Mouse (Mus musculus) CH12.LX (cell line): ENCODE measurements around the gene Miga2. TPM values are rescaled to one million over a fixed set of nuclear protein-coding genes. Genes with fewer than 3 reads are reported as not detected.

Experiments
- DNase-seq: peaks from one replicate; pipeline ENCODE4 v3.0.0-alpha.2; 2013; ENCODE audit errors: extremely low read depth
- H3K27ac ChIP-seq: 2 replicates; pipeline ENCODE4 v1.5.1; 2012; ENCODE audit warnings: low read depth, mild to moderate bottlenecking, control low read depth, moderate library complexity; ENCODE audit not compliant: insufficient read depth
- H3K27me3 ChIP-seq: replicated peaks from 2 replicates; pipeline ENCODE3; 2012; ENCODE audit warnings: inconsistent platforms
- H3K36me3 ChIP-seq, 2 experiments: replicated peaks in 1 of 2; 2 replicates each; pipeline versions ENCODE3 to v1.6.1; 2012; ENCODE audit warnings: inconsistent platforms in 1 of 2, low read length in 1 of 2, mild to moderate bottlenecking in 1 of 2, mixed read lengths in 1 of 2, moderate library complexity in 1 of 2; ENCODE audit not compliant: control insufficient read depth in 1 of 2, insufficient read depth in 1 of 2
- H3K4me1 ChIP-seq, 2 experiments: 2 replicates each; pipeline ENCODE4 v1.6.1; 2012; ENCODE audit warnings: inconsistent platforms in 1 of 2, moderate library complexity in 1 of 2; ENCODE audit not compliant: insufficient read depth in 2 of 2, control insufficient read depth in 1 of 2
- H3K4me2 ChIP-seq: 2 replicates; pipeline ENCODE4 v1.6.1; 2012; ENCODE audit warnings: low read depth, mild to moderate bottlenecking, control low read depth; ENCODE audit not compliant: poor library complexity, insufficient read depth, severe bottlenecking
- H3K4me3 ChIP-seq, 3 experiments: fragments of 150-350 bp in 1 of 3; sonication (generic) in 1 of 3; replicated peaks in 1 of 3; 2 replicates each; pipeline versions ENCODE3 to v1.5.1; 2011 to 2012; ENCODE audit warnings: low read depth in 2 of 3, low read length in 2 of 3, mild to moderate bottlenecking in 2 of 3, moderate library complexity in 2 of 3, control low read depth in 1 of 3, improper control_type of control experiment in 1 of 3, inconsistent platforms in 1 of 3, mixed read lengths in 1 of 3; ENCODE audit not compliant: poor library complexity in 1 of 3
- H3K79me2 ChIP-seq: replicated peaks from 2 replicates; pipeline ENCODE4 v1.6.1; 2012; ENCODE audit warnings: mild to moderate bottlenecking, moderate library complexity; ENCODE audit not compliant: control insufficient read depth, poor library complexity, insufficient read depth, severe bottlenecking; ENCODE audit errors: extremely low read depth
- H3K9ac ChIP-seq: 2 replicates; pipeline ENCODE4 v1.6.1; 2012; ENCODE audit warnings: low read depth, mild to moderate bottlenecking, control low read depth, moderate library complexity; ENCODE audit not compliant: insufficient read depth
- H3K9me3 ChIP-seq: replicated peaks from 2 replicates; pipeline ENCODE3; 2012; ENCODE audit warnings: low read length, inconsistent platforms, mixed read lengths
- BHLHE40 ChIP-seq: IDR thresholded peaks from 2 replicates; pipeline ENCODE4 v1.6.1; 2011; ENCODE audit warnings: mild to moderate bottlenecking, low read depth, low read length, improper control_type of control experiment
- CTCF ChIP-seq, 2 experiments: IDR thresholded peaks in 1 of 2; conservative IDR thresholded peaks in 1 of 2; 2 replicates each; pipeline ENCODE4 v1.5.1; 2011 to 2012; ENCODE audit warnings: low read depth in 2 of 2, low read length in 2 of 2, improper control_type of control experiment in 1 of 2, inconsistent platforms in 1 of 2, mild to moderate bottlenecking in 1 of 2, moderate library complexity in 1 of 2
- E2F4 ChIP-seq: IDR thresholded peaks from 2 replicates; pipeline ENCODE4 v1.6.1; 2011; ENCODE audit warnings: low read depth, low read length, improper control_type of control experiment; ENCODE audit not compliant: insufficient replicate concordance
- ELF1 ChIP-seq: IDR thresholded peaks from 2 replicates; pipeline ENCODE4 v1.6.1; 2014; ENCODE audit warnings: low read depth, mild to moderate bottlenecking, inconsistent platforms, low read length, improper control_type of control experiment
- EP300 ChIP-seq: IDR thresholded peaks from 2 replicates; pipeline ENCODE4 v1.6.1; 2011; ENCODE audit warnings: low read length, improper control_type of control experiment
- HCFC1 ChIP-seq: IDR thresholded peaks from 2 replicates; pipeline ENCODE4 v1.6.1; 2012; ENCODE audit warnings: low read depth, mild to moderate bottlenecking, inconsistent platforms, low read length, improper control_type of control experiment
- IRF4 ChIP-seq: IDR thresholded peaks from 2 replicates; pipeline ENCODE4 v1.6.1; 2014; ENCODE audit warnings: low read depth, mild to moderate bottlenecking, inconsistent platforms, low read length, improper control_type of control experiment
- KAT2A ChIP-seq: IDR thresholded peaks from 2 replicates; pipeline ENCODE4 v1.6.1; 2012; ENCODE audit warnings: low read length, improper control_type of control experiment, inconsistent platforms; ENCODE audit not compliant: insufficient replicate concordance
- MAFK ChIP-seq: IDR thresholded peaks from 2 replicates; pipeline ENCODE4 v1.6.1; 2011; ENCODE audit warnings: low read length, improper control_type of control experiment; ENCODE audit not compliant: insufficient replicate concordance
- MAX ChIP-seq: IDR thresholded peaks from 2 replicates; pipeline ENCODE4 v1.6.1; 2011; ENCODE audit warnings: low read length, improper control_type of control experiment
- MEF2A ChIP-seq: IDR thresholded peaks from 2 replicates; pipeline ENCODE4 v1.6.1; 2014; ENCODE audit warnings: low read depth, mild to moderate bottlenecking, inconsistent platforms, low read length, improper control_type of control experiment, borderline replicate concordance
- PAX5 ChIP-seq: IDR thresholded peaks from 2 replicates; pipeline ENCODE4 v1.6.1; 2012; ENCODE audit warnings: low read length, inconsistent platforms, mixed read lengths
- POLR2AphosphoS2 ChIP-seq: IDR thresholded peaks from 2 replicates; pipeline ENCODE4 v1.6.1; 2011; ENCODE audit warnings: low read depth, low read length, improper control_type of control experiment
- RAD21 ChIP-seq: IDR thresholded peaks from 2 replicates; pipeline ENCODE4 v1.6.1; 2011; ENCODE audit warnings: low read depth, mild to moderate bottlenecking, low read length, improper control_type of control experiment, moderate library complexity
- RCOR1 ChIP-seq: conservative IDR thresholded peaks from 2 replicates; pipeline ENCODE4 v1.6.1; 2012; ENCODE audit warnings: low read depth, mild to moderate bottlenecking, inconsistent platforms, low read length, improper control_type of control experiment
- SIN3A ChIP-seq: IDR thresholded peaks from 2 replicates; pipeline ENCODE4 v1.6.1; 2012; ENCODE audit warnings: low read length, improper control_type of control experiment, inconsistent platforms
- SMC3 ChIP-seq: IDR thresholded peaks from 2 replicates; pipeline ENCODE4 v1.6.1; 2011; ENCODE audit warnings: low read depth, low read length, improper control_type of control experiment
- TBP ChIP-seq: conservative IDR thresholded peaks from 2 replicates; pipeline ENCODE4 v1.6.1; 2011; ENCODE audit warnings: low read depth, low read length, improper control_type of control experiment
- TCF12 ChIP-seq: IDR thresholded peaks from 2 replicates; pipeline ENCODE4 v1.6.1; 2014; ENCODE audit warnings: low read depth, mild to moderate bottlenecking, inconsistent platforms, low read length, improper control_type of control experiment
- UBTF ChIP-seq: IDR thresholded peaks from 2 replicates; pipeline ENCODE4 v1.6.1; 2012; ENCODE audit warnings: low read depth, mild to moderate bottlenecking, inconsistent platforms, low read length, improper control_type of control experiment, moderate library complexity
- USF2 ChIP-seq: conservative IDR thresholded peaks from 2 replicates; pipeline ENCODE4 v1.6.1; 2011; ENCODE audit warnings: low read depth, low read length, improper control_type of control experiment
- ZC3H11A ChIP-seq: IDR thresholded peaks from 2 replicates; pipeline ENCODE4 v1.6.1; 2012; ENCODE audit warnings: low read depth, mild to moderate bottlenecking, inconsistent platforms, low read length, improper control_type of control experiment
- ZKSCAN1 ChIP-seq: IDR thresholded peaks from 2 replicates; pipeline ENCODE4 v1.6.1; 2012; ENCODE audit warnings: low read depth, inconsistent platforms, low read length, improper control_type of control experiment, borderline replicate concordance
- ZNF384 ChIP-seq: IDR thresholded peaks from 2 replicates; pipeline ENCODE4 v1.6.1; 2012; ENCODE audit warnings: low read depth, low read length, improper control_type of control experiment, inconsistent platforms
- dilution Hi-C: fragments of 300-500 bp; cut with MboI; formaldehyde crosslinking; loops from 2 replicates; pipeline ENCODE4 v1.14.3; 2020; ENCODE audit warnings: low sequenced_read_pairs; ENCODE audit not compliant: extremely low pct_unique_long_range_greater_than_20kb, extremely low pct_ligation_motif_present
- in situ Hi-C: fragments of 300-500 bp; cut with MboI; formaldehyde crosslinking; loops from 3 replicates; pipeline ENCODE4 v1.14.3; 2019; ENCODE audit warnings: low sequenced_read_pairs, low pct_ligation_motif_present, low pct_unique_long_range_greater_than_20kb, mixed read lengths
- polyA plus RNA-seq: library from polyadenylated mRNA; unstranded; fragments of >175 nt; gene quantifications from 2 replicates; pipeline ENCODE4 v1.2.1, GENCODE M21; 2012; ENCODE audit warnings: low read depth; ENCODE audit not compliant: insufficient read length
- total RNA-seq, 2 experiments: library from RNA; depleted of rRNA; stranded (reverse); fragments of 300-350 nt in 1 of 2; fragments of >200 nt in 1 of 2; gene quantifications; 2 replicates each; pipeline ENCODE4 v1.2.3; 2012 to 2014

The Miga2 gene
- total and polyA plus RNA-seq, 3 experiments, result 9.2 to 11.2 (median 9.4) TPM

DNA sequence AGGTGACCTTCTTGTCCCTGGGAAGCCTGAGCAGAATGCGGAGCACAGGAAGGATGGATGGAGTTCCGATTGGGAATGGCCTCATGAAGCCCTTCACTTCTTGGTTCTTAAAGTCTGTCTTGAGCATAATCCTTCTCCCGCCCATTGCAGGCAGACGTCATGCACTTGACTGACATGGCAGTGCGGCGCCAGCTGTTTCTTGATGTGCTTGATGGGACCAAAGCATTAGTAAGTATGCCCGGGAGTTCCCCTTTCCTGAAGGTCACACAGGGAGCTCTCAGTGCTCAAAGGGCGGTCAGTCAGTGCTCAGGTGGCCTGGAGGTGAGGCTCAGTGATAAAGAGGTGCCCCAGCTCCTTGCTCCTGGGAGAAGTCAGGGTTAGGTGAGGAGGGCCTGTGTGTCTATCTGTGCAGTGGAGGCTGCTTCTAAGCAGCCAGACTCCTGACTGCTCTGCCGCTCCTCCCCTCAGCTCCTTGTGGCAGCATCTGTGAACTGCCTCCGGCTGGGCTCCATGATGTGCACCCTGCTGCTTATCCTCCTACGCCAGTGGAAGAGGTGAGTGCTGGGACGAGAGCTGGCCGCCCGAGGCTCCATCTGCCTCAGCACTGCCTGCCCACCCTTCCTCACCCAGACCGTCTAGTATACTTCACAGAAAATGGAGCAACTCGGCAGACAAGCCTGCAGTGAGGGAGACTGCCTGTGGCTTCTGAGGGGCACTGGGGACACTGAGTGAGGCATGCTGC lies 27.7 kb upstream of the Miga2 start:
- no peak overlapping the region for H3K9ac ChIP-seq
- no peaks in the 10 kb centered on the region for H3K27me3 ChIP-seq
- H3K79me2 ChIP-seq, result no peaks in the 10 kb centered on the region
- H3K4me1 ChIP-seq, result no peaks in the 10 kb centered on the region
- TF ChIP-seq MAX, result no peak
- no peak for TF ChIP-seq MEF2A
- TF ChIP-seq EP300, result no peak
- no peak for TF ChIP-seq ZC3H11A
- TF ChIP-seq UBTF, result no peak
- no peak for TF ChIP-seq TCF12
- no peak for TF ChIP-seq SIN3A
- no peak for TF ChIP-seq SMC3
- no peak for TF ChIP-seq PAX5
- no peak for TF ChIP-seq MAFK
- TF ChIP-seq ZNF384, result no peak
- no peak for TF ChIP-seq POLR2AphosphoS2
- TF ChIP-seq KAT2A, result no peak
- no peak for TF ChIP-seq RAD21
- TF ChIP-seq ZKSCAN1, result no peak
- no peak for TF ChIP-seq IRF4
- H3K4me2 ChIP-seq, result no peak overlapping the region
- no peak overlapping the region for H3K4me3 ChIP-seq
- DNase-seq, result no peak
- no peaks in the 10 kb centered on the region for H3K9me3 ChIP-seq
- no peak overlapping the region for H3K27ac ChIP-seq
- H3K36me3 ChIP-seq, result peaks cover 77 to 96% of the 10 kb centered on the region in 2 experiments
- in situ Hi-C loops (no loop called here), dilution Hi-C loops (no loop called here)

DNA sequence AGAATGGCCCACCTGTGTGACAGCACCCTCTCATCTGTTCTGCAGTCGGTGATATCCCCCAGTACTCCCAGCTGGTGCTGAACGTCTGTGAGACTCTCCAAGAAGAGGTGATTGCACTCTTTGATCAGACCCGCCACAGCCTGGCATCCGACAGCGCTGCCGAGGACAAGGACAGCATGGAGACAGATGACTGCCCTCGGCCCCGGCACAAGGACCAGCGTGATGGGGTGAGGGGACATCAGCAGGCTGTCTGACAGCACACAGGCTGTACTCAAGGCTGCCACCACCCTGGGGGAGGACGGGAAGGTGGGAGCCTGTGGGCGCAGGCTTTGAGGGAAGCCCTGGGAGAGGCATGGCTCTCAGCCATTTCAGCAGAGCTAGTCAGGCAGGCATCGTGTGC lies 26.9 kb upstream of the Miga2 start:
- Histone ChIP-seq H3K79me2 (no peaks in the 10 kb centered on the region), H3K4me2 (no peak overlapping the region), H3K9me3 (no peaks in the 10 kb centered on the region), H3K36me3 (peaks cover 85 to 96% of the 10 kb centered on the region in 2 experiments), H3K27ac (no peak overlapping the region), H3K4me1 (no peaks in the 10 kb centered on the region), H3K27me3 (no peaks in the 10 kb centered on the region), H3K9ac (no peak overlapping the region), H3K4me3 (no peak overlapping the region)
- dilution Hi-C loops, result no loop called here
- DNase-seq, result no peak
- TF ChIP-seq POLR2AphosphoS2, result no peak
- TF ChIP-seq USF2, result no peak
- no peak for TF ChIP-seq BHLHE40
- TF ChIP-seq E2F4, result no peak
- no peak for TF ChIP-seq TBP
- no peak for TF ChIP-seq KAT2A
- no peak for TF ChIP-seq ZNF384
- TF ChIP-seq IRF4, result no peak
- TF ChIP-seq ZC3H11A, result no peak
- no peak for TF ChIP-seq ELF1
- TF ChIP-seq TCF12, result no peak
- TF ChIP-seq CTCF (conservative IDR thresholded peaks at IDR 0.05 in 1 of 2, IDR thresholded peaks at IDR 0.05 in 1 of 2; ENCODE audit: low read depth in 2 of 2, low read length in 2 of 2), result no peak
- TF ChIP-seq HCFC1, result no peak
- TF ChIP-seq RCOR1, result no peak
- no peak for TF ChIP-seq PAX5
- in situ Hi-C loops, result no loop called here
